Mouse (Mus musculus): ENCODE measurements around the gene Prune1. TPM values are rescaled to one million over a fixed set of nuclear protein-coding genes. Genes with fewer than 3 reads are reported as not detected.
A peak's percentile ranks its signal among the peaks of the same experiment; 100 is the strongest.

Gene Prune1
- total and polyA plus RNA-seq, 3 experiments: 8.4 to 9.1 (median 8.5) TPM

GRCm38 (mm10) chr3:95294316-95294715 lies 12.4 kb upstream of the Prune1 start:
- H3K4me2 ChIP-seq (ENCODE audit: insufficient read depth, low read depth, poor library complexity, severe bottlenecking): no peak overlapping the region
- peaks cover 20 to 59% of the 10 kb centered on the region in 2 experiments for H3K36me3 ChIP-seq (replicated peaks in 1 of 2; ENCODE audit: control insufficient read depth in 1 of 2, insufficient read depth in 1 of 2, low read length in 1 of 2)
- H3K9me3 ChIP-seq (replicated peaks; ENCODE audit: low read length): no peaks in the 10 kb centered on the region
- peaks cover 0 to 23% of the 10 kb centered on the region in 2 experiments; a peak in 3 of 4 replicates for H3K4me1 ChIP-seq (ENCODE audit: control insufficient read depth in 1 of 2, insufficient read depth in 2 of 2)
- dilution Hi-C loops (cut with MboI; ENCODE audit: extremely low pct_ligation_motif_present, extremely low pct_unique_long_range_greater_than_20kb, low sequenced_read_pairs): no loop called here
- DNase-seq (ENCODE audit: extremely low read depth): no peak
- no peaks in the 10 kb centered on the region for H3K27me3 ChIP-seq (replicated peaks)
- no peak overlapping the region for H3K4me3 ChIP-seq (replicated peaks in 1 of 3; ENCODE audit: low read depth in 2 of 3, low read length in 2 of 3, poor library complexity in 1 of 3)
- in situ Hi-C loops (cut with MboI; ENCODE audit: low pct_ligation_motif_present, low pct_unique_long_range_greater_than_20kb, low sequenced_read_pairs): no loop called here
- TF ChIP-seq ZMIZ1 (IDR thresholded peaks at IDR 0.05; ENCODE audit: low read depth, low read length): no peak
- no peak for TF ChIP-seq SIN3A (IDR thresholded peaks at IDR 0.05; ENCODE audit: low read length)
- TF ChIP-seq USF1 (IDR thresholded peaks at IDR 0.05; ENCODE audit: low read depth, low read length): no peak
- no peak for TF ChIP-seq NELFE (IDR thresholded peaks at IDR 0.05; ENCODE audit: low read depth, low read length)
- TF ChIP-seq UBTF (IDR thresholded peaks at IDR 0.05; ENCODE audit: low read depth, low read length): no peak
- no peak for TF ChIP-seq NRF1 (IDR thresholded peaks at IDR 0.05; ENCODE audit: low read depth, low read length)
- no peak for TF ChIP-seq MXI1 (IDR thresholded peaks at IDR 0.05; ENCODE audit: low read depth, low read length)
- TF ChIP-seq MYC (IDR thresholded peaks at IDR 0.05; ENCODE audit: low read depth, low read length): no peak
- no peak for TF ChIP-seq POLR2A (IDR thresholded peaks at IDR 0.05; ENCODE audit: low read depth, low read length)
- TF ChIP-seq JUND (conservative IDR thresholded peaks at IDR 0.05; ENCODE audit: low read depth, low read length): no peak
- TF ChIP-seq MAX (IDR thresholded peaks at IDR 0.05; ENCODE audit: low read length): no peak
- no peak for TF ChIP-seq ZNF384 (IDR thresholded peaks at IDR 0.05; ENCODE audit: low read depth, low read length)
- no peak for TF ChIP-seq TCF12 (IDR thresholded peaks at IDR 0.05; ENCODE audit: low read depth, low read length)
- no peak for TF ChIP-seq CHD2 (IDR thresholded peaks at IDR 0.05; ENCODE audit: low read length)
- no peak for TF ChIP-seq ETS1 (conservative IDR thresholded peaks at IDR 0.05; ENCODE audit: low read depth, low read length)
- TF ChIP-seq BHLHE40 (IDR thresholded peaks at IDR 0.05; ENCODE audit: low read depth, low read length): no peak
- no peak for TF ChIP-seq ZKSCAN1 (IDR thresholded peaks at IDR 0.05; ENCODE audit: borderline replicate concordance, low read depth, low read length)
- TF ChIP-seq MEF2A (IDR thresholded peaks at IDR 0.05; ENCODE audit: borderline replicate concordance, low read depth, low read length): no peak
- no peak for TF ChIP-seq CHD1 (IDR thresholded peaks at IDR 0.05; ENCODE audit: low read depth, low read length)
- TF ChIP-seq PAX5 (IDR thresholded peaks at IDR 0.05; ENCODE audit: low read length): no peak
- no peak overlapping the region for H3K27ac ChIP-seq (ENCODE audit: insufficient read depth, low read depth)
- H3K79me2 ChIP-seq (replicated peaks; ENCODE audit: control insufficient read depth, extremely low read depth, insufficient read depth, poor library complexity, severe bottlenecking): no peaks in the 10 kb centered on the region
- H3K9ac ChIP-seq (ENCODE audit: insufficient read depth, low read depth): no peak overlapping the region

- peak; percentile 18 for DNase-seq (ENCODE audit: extremely low read depth)
- no peak overlapping the region for H3K4me3 ChIP-seq (replicated peaks in 1 of 3; ENCODE audit: low read depth in 2 of 3, low read length in 2 of 3, poor library complexity in 1 of 3)
Measured at GRCm38 (mm10) chr3:95293537-95293936, 11.7 kb upstream of the Prune1 start.

More at GRCm38 (mm10) chr3:95293537-95293936, 11.7 kb upstream of the Prune1 start:
- TF ChIP-seq TBP (conservative IDR thresholded peaks at IDR 0.05; ENCODE audit: low read depth, low read length) (no peak), ETS1 (conservative IDR thresholded peaks at IDR 0.05; ENCODE audit: low read depth, low read length) (0 out of 2 replicates have a peak, but pooled peaks have one; percentile 13)
- Histone ChIP-seq H3K36me3 (replicated peaks in 1 of 2; ENCODE audit: control insufficient read depth in 1 of 2, insufficient read depth in 1 of 2, low read length in 1 of 2) (peaks cover 20 to 60% of the 10 kb centered on the region in 2 experiments), H3K27ac (ENCODE audit: insufficient read depth, low read depth) (no peak overlapping the region), H3K79me2 (replicated peaks; ENCODE audit: control insufficient read depth, extremely low read depth, insufficient read depth, poor library complexity, severe bottlenecking) (no peaks in the 10 kb centered on the region), H3K9ac (ENCODE audit: insufficient read depth, low read depth) (no peak overlapping the region), H3K4me2 (ENCODE audit: insufficient read depth, low read depth, poor library complexity, severe bottlenecking) (no peak overlapping the region), H3K4me1 (ENCODE audit: control insufficient read depth in 1 of 2, insufficient read depth in 2 of 2) (peaks cover 0 to 23% of the 10 kb centered on the region in 2 experiments; a peak in 3 of 4 replicates), H3K27me3 (replicated peaks) (no peaks in the 10 kb centered on the region), H3K9me3 (replicated peaks; ENCODE audit: low read length) (no peaks in the 10 kb centered on the region)
- in situ Hi-C loops (cut with MboI; ENCODE audit: low pct_ligation_motif_present, low pct_unique_long_range_greater_than_20kb, low sequenced_read_pairs) (no loop called here), dilution Hi-C loops (cut with MboI; ENCODE audit: extremely low pct_ligation_motif_present, extremely low pct_unique_long_range_greater_than_20kb, low sequenced_read_pairs) (no loop called here)
